Comparison of ENCODE assay signal across 10 mouse cellular contexts in the genomic region with DNA sequence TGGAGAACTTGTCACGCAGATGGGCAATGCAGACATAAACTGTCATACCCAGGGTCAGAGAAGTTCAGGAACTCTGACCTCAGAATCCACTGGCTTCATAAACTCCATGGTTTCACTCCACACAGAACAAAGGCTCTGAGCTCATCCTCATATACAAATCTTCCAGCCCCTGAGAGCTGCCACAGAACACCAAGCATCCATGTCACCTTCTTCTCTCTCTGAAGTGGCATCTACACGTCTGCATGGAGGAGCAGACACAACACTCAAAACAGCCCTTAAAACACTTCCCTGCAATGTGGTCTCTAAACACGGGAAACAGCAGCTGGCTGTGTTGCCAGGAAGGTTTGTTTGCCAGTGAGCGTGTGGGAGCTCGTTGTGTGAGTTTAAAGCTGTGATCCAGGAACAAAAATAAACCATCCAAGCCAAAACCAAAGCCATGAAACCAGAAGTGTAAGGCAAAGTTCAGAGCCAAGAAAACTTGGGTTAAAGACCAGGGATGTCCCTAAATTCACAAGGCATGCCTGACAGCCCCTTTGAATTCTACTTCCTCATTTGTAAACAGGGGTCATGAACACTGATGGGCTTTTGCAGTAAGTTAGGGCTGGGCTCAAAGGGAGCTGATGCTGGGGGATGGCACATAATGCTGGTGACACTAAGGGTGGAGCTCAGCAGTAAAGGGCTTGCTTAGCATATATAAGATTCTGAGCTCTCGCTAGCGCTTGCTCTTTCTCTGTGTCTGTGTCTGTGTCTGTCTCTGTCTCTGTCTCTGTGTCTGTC. TPM values are rescaled to one million over a fixed set of nuclear protein-coding genes. Genes with fewer than 3 reads are reported as not detected.
DNase-seq lines count a peak whose midpoint lies in the region; ATAC-seq and TF ChIP-seq lines count a peak whose summit lies in the region.
"Had no signal": no experiment of that assay in that cellular context is flagged by ENCODE, and none has a peak within 500 bp of the region (broad histone marks: within the 10 kb centered on the region; RNA-seq: fewer than 3 reads in every experiment).

No protein-coding gene starts in this region.

- H3K27me3 ChIP-seq in hindbrain, postnatal 0 days (ENCODE audit: insufficient read depth, low read length) = no peaks in the 10 kb centered on the region
- H3K27me3 ChIP-seq in hindbrain, embryonic 14.5 days (ENCODE audit: control insufficient read depth, insufficient read depth, low read length) = no peaks in the 10 kb centered on the region
- H3K27me3 ChIP-seq in liver, postnatal 0 days (ENCODE audit: insufficient read depth, low read length) = no peaks in the 10 kb centered on the region
- H3K27me3 ChIP-seq in kidney, embryonic 14.5 days (ENCODE audit: control insufficient read depth, insufficient read depth, low read length) = no peaks in the 10 kb centered on the region
- H3K27me3 ChIP-seq in thymus, adult 2 months (ENCODE audit: control insufficient read depth, insufficient read depth, low read length) = no peaks in the 10 kb centered on the region; the same call in 1 of the 2 replicates

- H3K27ac ChIP-seq in hindbrain, postnatal 0 days = 0 out of 2 replicates have a peak overlapping the region, but pooled peaks have one; percentile 11
- H3K27ac ChIP-seq in hindbrain, embryonic 14.5 days = no peak overlapping the region
- H3K27ac ChIP-seq in liver, postnatal 0 days (ENCODE audit: low read depth) = no peak overlapping the region
- no peak overlapping the region for H3K27ac ChIP-seq in kidney, embryonic 14.5 days (ENCODE audit: low read depth, low read length)
- no peak overlapping the region for H3K27ac ChIP-seq in thymus, adult 2 months (ENCODE audit: control insufficient read depth, insufficient read depth, low read length)

- TF ChIP-seq POLR2A in thymus, adult 2 months (IDR thresholded peaks at IDR 0.05; ENCODE audit: control insufficient read depth, extremely low read depth, insufficient read depth, low read length, poor library complexity) = no peak

- no peak overlapping the region for H3K4me3 ChIP-seq in hindbrain, postnatal 0 days (ENCODE audit: low read length)
- no peak overlapping the region for H3K4me3 ChIP-seq in hindbrain, embryonic 14.5 days (replicated peaks; ENCODE audit: low read length)
- no peak overlapping the region for H3K4me3 ChIP-seq in liver, postnatal 0 days (ENCODE audit: low read depth, low read length)
- no peak overlapping the region for H3K4me3 ChIP-seq in kidney, embryonic 14.5 days (ENCODE audit: low read length)
- no peak overlapping the region for H3K4me3 ChIP-seq in thymus, adult 2 months (ENCODE audit: control insufficient read depth, insufficient read depth, low read length)
- H3K4me3 ChIP-seq: erythroblast, embryonic 14.5 days had no signal

- no peak for ATAC-seq in hindbrain, postnatal 0 days
- ATAC-seq in hindbrain, embryonic 14.5 days (ENCODE audit: low FRiP score) = no peak
- peak; percentile 21; the same call in 1 of the 2 replicates for ATAC-seq in liver, postnatal 0 days
- ATAC-seq in kidney, embryonic 14.5 days (ENCODE audit: low FRiP score, low TSS enrichment) = no peak
- ATAC-seq: midbrain, embryonic 16.5 days had no signal

- no peaks in the 10 kb centered on the region for H3K36me3 ChIP-seq in hindbrain, postnatal 0 days (ENCODE audit: insufficient read depth, low read length)
- H3K36me3 ChIP-seq in hindbrain, embryonic 14.5 days (replicated peaks; ENCODE audit: control insufficient read depth, insufficient read depth) = no peaks in the 10 kb centered on the region
- H3K36me3 ChIP-seq in liver, postnatal 0 days (replicated peaks; ENCODE audit: insufficient read depth, low read length) = no peaks in the 10 kb centered on the region
- no peaks in the 10 kb centered on the region for H3K36me3 ChIP-seq in kidney, embryonic 14.5 days (ENCODE audit: control insufficient read depth, insufficient read depth, low read length)
- H3K36me3 ChIP-seq in thymus, adult 2 months (ENCODE audit: control insufficient read depth, insufficient read depth, low read length) = no peaks in the 10 kb centered on the region

- no peaks in the 10 kb centered on the region for H3K4me1 ChIP-seq in hindbrain, postnatal 0 days (ENCODE audit: insufficient read depth, low read length)
- no peaks in the 10 kb centered on the region for H3K4me1 ChIP-seq in hindbrain, embryonic 14.5 days (replicated peaks; ENCODE audit: control insufficient read depth, insufficient read depth, low read length)
- H3K4me1 ChIP-seq in liver, postnatal 0 days (ENCODE audit: insufficient read depth) = peaks cover 15% of the 10 kb centered on the region
- 0 out of 2 replicates have a peak, but pooled peaks cover 5% of the 10 kb centered on the region for H3K4me1 ChIP-seq in kidney, embryonic 14.5 days (ENCODE audit: control insufficient read depth, insufficient read depth, low read length)
- H3K4me1 ChIP-seq in thymus, adult 2 months (replicated peaks; ENCODE audit: control insufficient read depth, insufficient read depth, low read length) = peaks cover 28% of the 10 kb centered on the region

- TF ChIP-seq CTCF in hindbrain, postnatal 0 days (IDR thresholded peaks at IDR 0.05; ENCODE audit: low read depth) = no peak
- TF ChIP-seq CTCF in liver, postnatal 0 days (IDR thresholded peaks at IDR 0.05; ENCODE audit: low read depth) = no peak
- TF ChIP-seq CTCF in thymus, adult 2 months (IDR thresholded peaks at IDR 0.05; ENCODE audit: borderline replicate concordance, control insufficient read depth, extremely low read depth, insufficient read depth, low read length, poor library complexity) = no peak

- H3K4me2 ChIP-seq in hindbrain, postnatal 0 days (ENCODE audit: low read depth, low read length) = no peak overlapping the region
- no peak overlapping the region for H3K4me2 ChIP-seq in hindbrain, embryonic 14.5 days (replicated peaks)
- H3K4me2 ChIP-seq in liver, postnatal 0 days (ENCODE audit: low read depth, low read length) = no peak overlapping the region
- H3K4me2 ChIP-seq in kidney, embryonic 14.5 days (replicated peaks; ENCODE audit: low read depth, low read length) = no peak overlapping the region

- H3K9ac ChIP-seq in hindbrain, postnatal 0 days (replicated peaks; ENCODE audit: low read length) = no peak overlapping the region
- no peak overlapping the region for H3K9ac ChIP-seq in hindbrain, embryonic 14.5 days
- H3K9ac ChIP-seq in liver, postnatal 0 days (replicated peaks) = no peak overlapping the region
- no peak overlapping the region for H3K9ac ChIP-seq in kidney, embryonic 14.5 days (ENCODE audit: low read depth, low read length)

- no peak for DNase-seq in hindbrain, postnatal 0 days (ENCODE audit: low spot score)
- no peak for DNase-seq in hindbrain, embryonic 14.5 days (ENCODE audit: low spot score)
- DNase-seq in 416B (ENCODE audit: low read depth) (peak; percentile 54), MEL-GATA-1-ER (ENCODE audit: extremely low read depth, low read depth) (peak; percentile 68)
- DNase-seq in liver, postnatal 0 days = no peak
- no peak for DNase-seq in thymus, adult 2 months
- no peak for DNase-seq in kidney, adult 18-20 months

- TF ChIP-seq EP300 in liver, postnatal 0 days (IDR thresholded peaks at IDR 0.05; ENCODE audit: low read depth) = no peak

- 60% methylated on average over 7 of the region's 7 CpGs for WGBS in hindbrain, postnatal 0 days
- 72% methylated on average over 7 of the region's 7 CpGs for WGBS in hindbrain, embryonic 14.5 days
- 33% methylated on average over 7 of the region's 7 CpGs for WGBS in liver, postnatal 0 days (ENCODE audit: insufficient replicate concordance)
- WGBS in kidney, embryonic 14.5 days = 53% methylated on average over 7 of the region's 7 CpGs
- 35% methylated on average over 7 of the region's 7 CpGs for WGBS in thymus, adult 2 months

- no peaks in the 10 kb centered on the region for H3K9me3 ChIP-seq in hindbrain, postnatal 0 days (ENCODE audit: low read length)
- H3K9me3 ChIP-seq in hindbrain, embryonic 14.5 days (ENCODE audit: control insufficient read depth, low read length) = no peaks in the 10 kb centered on the region
- H3K9me3 ChIP-seq in liver, postnatal 0 days (ENCODE audit: low read length) = no peaks in the 10 kb centered on the region
- H3K9me3 ChIP-seq in kidney, embryonic 14.5 days (ENCODE audit: control insufficient read depth, low read length) = no peaks in the 10 kb centered on the region

RNA-seq across cellular contexts. Expression of a gene that starts 24.6 kb away (rescaled TPM):
- total RNA-seq in hindbrain, postnatal 0 days (2014; rRNA removed) = 41.0 and 41.3 TPM in 2 replicates
- polyA plus RNA-seq in hindbrain, postnatal 0 days (2015; fragmentation: Nextera tagmentation; extraction: Ambion mirVana) = 28.0 and 28.6 TPM in 2 replicates
- 27.6 and 32.1 TPM in 2 replicates for polyA plus RNA-seq in hindbrain, embryonic 14.5 days (2014; fragmentation: Nextera tagmentation; extraction: Ambion mirVana)
- 6.6 TPM in 2 replicates for polyA plus RNA-seq in liver, postnatal 0 days (2015; fragmentation: Nextera tagmentation; extraction: Ambion mirVana)
- polyA plus RNA-seq in kidney, embryonic 14.5 days (2014; fragmentation: Nextera tagmentation; extraction: Ambion mirVana) = 9.3 TPM in 2 replicates
- 7.0 and 7.6 TPM in 2 replicates for polyA plus RNA-seq in thymus, adult 2 months (2012; rRNA removed)

Comparison
In these comparisons a context has a peak if more than half of its experiments do, and no peak if none do; other contexts are left out.
1. DNase-seq: peak in 416B (single experiment) and MEL-GATA-1-ER (single experiment); none in hindbrain, postnatal 0 days (single experiment), hindbrain, embryonic 14.5 days (single experiment), liver, postnatal 0 days (single experiment), thymus, adult 2 months (single experiment) and kidney, adult 18-20 months (single experiment).